Mouse (Mus musculus) right cerebral cortex, postnatal 25 days (tissue): ENCODE data around the gene Slmap.
A peak's percentile ranks its signal among the peaks of the same experiment; 100 is the strongest.
"Not testable (repeated sequence)": the region's sequence is repeated elsewhere in the genome, so short reads cannot be mapped to it uniquely, and the experiment has no call there.

Source experiments
- DNase-seq: peaks from one replicate; pipeline ENCODE4 v3.0.0; 2022

Slmap gene

DNA sequence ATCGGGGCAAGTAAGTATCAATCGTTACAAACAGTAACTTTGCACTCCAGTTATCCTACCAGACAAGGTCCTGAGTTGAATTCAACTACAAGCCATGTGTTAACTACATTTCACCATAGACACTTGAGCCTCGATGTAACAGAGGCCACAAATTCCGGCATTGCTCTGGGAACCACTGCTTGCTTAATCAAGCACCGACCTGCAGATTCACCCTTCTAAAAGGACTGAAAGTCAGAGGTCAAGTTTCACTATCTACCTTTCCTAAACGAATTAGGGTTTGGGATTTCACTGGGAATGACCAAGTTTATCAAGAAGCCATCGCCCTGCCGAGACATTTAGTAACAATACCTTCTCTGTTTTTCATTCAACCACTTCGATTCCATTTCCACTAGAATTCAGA is 2.0 kb downstream of the Slmap start:
- no peak for DNase-seq

- no peak for DNase-seq
These were observed 3.1 kb downstream of the Slmap start for GRCm38 (mm10) chr14:26531410-26532313.

DNA sequence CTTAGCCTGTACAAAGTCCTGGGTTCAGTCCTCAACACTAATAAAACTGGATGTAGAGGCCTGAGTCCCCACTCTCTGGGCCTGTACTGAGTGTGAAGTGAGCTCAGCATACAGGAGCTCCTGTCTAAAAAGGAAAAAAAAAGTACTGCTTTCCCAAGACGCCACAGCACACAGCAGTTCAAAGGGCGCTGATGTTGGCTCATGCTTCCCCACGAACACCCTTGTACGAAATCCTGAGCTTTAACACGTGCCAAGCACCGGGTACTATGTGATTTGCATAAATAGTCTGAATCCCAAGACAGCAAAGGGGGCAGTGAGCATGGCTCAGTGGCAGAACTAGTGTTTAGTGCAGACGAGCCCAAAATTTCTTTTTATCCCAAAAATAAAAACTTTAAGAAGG is 4.4 kb downstream of the Slmap start:
- no peak for DNase-seq

DNA sequence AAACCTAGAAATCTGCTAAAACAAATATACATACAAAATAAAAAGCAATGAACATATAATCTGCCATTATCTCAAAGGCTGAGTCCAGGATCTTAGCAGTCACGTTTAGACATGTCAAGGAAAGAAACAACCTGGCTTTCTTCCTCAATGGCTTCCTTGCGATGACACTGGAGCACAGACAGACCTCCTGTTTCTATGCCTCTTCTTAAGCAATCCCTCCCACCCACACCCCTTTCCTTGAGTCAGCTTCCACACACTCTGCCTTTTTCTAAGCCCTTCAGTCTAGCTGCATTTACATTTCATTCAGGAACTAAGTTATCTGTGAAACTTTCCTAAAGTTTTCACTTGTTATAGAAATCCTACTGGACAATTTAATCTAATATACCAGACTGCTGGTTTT is 6.4 kb downstream of the Slmap start:
- DNase-seq = no peak

- no peak for DNase-seq
These were observed 8.8 kb downstream of the Slmap start for GRCm38 (mm10) chr14:26525955-26526354.

DNA sequence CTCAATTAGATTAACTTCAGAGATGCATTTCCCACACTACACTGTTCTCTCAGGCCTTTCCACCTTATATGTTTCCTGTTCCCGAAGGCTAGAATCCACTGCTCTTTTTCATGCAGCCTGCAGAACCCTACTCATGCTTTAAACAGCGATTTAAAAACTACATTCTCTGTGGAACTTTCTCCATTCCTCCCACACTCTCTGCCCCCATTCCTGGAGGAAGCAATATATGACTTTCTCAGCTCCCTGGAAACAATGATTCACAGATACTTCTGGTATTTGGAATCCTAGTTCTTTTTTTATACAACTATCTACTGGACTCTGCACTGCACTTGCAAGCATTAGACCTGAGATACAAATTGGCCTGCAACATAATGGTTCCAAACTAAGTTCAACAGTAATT is 11.6 kb downstream of the Slmap start:
- DNase-seq = peak; percentile 12

DNA sequence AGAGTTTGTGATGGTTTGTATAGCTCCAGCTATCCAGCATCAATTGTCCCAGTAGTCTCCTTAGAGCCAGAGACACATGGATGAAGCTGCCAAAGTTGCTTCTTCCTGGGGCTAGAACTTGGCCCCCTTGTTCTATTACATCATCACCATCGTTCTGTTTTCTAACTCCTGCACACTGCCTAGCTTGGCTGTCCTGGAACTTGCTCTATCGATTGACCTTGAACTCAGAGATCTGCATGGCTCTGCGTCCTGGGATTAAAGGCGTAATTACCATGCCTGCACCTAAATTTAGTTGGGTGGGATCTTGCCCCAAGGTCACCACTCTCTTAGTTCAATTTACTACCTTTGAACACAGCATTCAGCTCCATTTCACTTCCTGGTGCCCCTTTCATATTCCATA is 14.9 kb downstream of the Slmap start:
- no peak for DNase-seq

DNA sequence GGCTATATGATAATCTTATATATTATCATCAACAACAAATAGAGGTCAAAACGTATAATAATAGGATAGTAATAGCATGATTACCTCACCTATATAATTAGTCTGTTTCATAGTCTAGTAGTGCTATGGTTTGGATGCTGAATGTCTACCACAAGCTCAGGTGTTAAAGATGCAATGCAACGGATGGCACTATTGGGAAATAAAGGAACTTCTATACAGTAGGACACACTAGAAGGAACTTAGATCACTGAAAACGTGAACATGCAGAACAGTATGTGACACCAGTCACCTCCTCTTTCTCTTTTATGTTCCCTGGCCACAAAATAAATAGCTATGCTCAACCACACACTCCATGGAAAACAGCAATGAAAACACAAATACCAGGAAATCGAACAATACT is 16.9 kb downstream of the Slmap start:
- DNase-seq = no peak

DNA sequence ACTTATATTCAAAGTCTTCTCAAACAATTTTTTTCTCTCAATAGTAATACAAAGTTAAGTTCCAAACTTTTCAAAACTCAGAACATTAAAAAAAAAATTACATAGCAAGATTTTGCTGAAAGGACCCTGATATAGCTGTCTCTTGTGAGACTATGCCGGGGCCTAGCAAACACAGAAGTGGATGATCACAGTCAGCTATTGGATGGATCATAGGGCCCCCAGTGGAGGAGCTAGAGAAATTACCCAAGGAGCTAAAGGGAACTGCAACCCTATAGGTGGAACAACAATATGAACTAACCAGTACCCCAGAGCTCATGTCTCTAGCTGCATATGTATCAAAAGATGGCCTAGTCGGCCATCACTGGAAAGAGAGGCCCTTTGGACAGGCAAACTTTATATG is 18.5 kb downstream of the Slmap start:
- DNase-seq = not testable (repeated sequence)

DNA sequence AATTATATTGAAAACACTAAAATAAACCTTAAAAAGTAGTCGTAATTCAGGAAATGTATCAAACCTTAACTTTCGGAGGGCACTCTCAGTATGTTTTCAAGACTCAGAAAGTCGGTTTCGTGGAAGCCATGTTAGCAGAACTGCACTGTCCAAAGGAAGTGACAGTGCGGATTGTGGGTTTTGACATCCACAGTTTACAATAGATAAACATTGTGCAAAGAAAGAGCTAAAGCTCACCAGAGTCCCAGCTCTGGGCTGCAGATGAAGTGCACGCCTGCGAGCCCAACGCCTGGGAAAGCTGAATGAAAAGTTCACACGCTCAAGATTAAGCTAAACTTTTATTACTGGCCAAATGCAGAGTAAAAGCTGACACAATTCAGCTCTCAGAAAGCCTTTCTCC is 18.9 kb downstream of the Slmap start:
- DNase-seq = no peak

GRCm38 (mm10) chr14:26510545-26510944 is 24.2 kb downstream of the Slmap start:
- no peak for DNase-seq

GRCm38 (mm10) chr14:26508150-26508549 is 26.6 kb downstream of the Slmap start:
- DNase-seq = no peak

DNA sequence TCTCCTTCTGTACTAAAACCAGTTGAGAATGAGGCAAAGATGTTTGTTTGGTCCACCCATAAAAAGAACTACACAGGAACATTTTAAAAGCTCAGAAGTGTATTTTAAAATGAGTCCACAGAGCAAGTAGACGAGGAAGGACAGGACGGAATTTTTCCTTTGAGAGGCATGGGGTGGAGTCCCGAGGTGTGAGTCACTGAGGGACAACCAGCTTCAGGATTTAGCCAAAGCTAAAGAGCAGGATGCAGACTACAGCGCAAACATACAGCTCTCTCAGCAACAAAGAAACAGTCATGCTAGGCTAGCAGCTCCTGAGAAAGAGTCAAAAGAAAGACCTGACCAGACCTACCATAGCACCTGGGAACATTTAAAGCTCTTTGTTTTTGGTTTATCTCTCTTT is 27.4 kb downstream of the Slmap start:
- DNase-seq = no peak

DNA sequence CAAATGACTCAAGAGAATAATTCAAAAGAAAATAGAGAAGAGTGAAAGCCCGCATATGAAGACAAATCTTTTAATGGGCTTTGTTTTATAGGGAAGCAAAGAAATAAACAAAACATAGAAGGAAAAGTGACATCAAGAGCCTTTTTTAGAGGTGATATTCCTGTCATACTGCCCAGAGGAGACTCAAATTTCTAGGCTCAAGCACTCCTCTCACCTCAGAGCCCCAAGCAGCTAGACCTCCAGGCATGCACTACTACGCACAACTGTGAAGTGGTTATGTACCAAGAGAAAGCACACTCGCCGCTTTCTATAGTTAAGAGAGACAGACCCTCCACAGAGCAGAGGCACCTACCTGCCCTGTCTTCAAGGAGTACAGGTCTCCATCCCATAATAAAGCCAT is 30.2 kb downstream of the Slmap start:
- DNase-seq = no peak

DNA sequence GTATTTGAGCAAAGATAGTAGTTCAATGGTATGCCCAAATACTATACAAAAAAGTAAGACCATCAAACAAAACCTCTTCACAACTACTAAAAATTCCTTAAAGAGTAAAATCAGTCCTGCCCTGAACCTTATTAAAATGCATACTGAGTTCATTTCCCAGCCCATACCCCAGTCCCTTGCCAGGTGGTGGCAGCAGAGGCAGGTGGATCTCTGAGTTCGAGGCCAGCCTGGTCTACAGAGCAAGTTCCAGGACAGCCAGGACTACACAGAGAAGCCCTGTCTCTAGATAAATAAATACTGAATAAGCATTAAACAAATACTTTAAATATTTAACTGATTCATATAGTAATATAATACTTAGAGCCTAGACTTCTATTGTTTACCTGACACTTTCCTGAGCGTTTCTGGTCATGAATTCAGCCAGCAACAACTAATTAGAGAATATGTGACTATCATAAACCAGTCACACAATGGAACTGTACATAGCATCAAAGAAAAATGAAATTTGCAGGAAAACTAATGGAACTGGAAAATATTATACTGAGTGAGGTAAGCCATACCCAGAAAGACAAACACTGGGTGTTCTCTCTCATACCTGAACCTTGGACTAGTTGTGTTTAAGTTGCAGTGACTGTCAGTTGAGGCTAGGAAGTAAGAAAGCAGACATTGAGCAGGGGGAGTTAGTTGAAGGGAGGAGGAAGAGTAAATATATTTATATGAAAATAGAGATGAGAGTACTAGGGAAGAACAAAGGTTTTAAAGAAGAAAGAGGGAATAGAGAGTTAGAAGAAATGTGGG is 34.4 kb downstream of the Slmap start:
- no peak for DNase-seq

- no peak for DNase-seq
These were observed 39.7 kb downstream of the Slmap start for GRCm38 (mm10) chr14:26495021-26495420.

- DNase-seq = peak; percentile 50
These were observed 43.6 kb downstream of the Slmap start for GRCm38 (mm10) chr14:26491150-26491549.

- DNase-seq = no peak
These were observed 46.3 kb downstream of the Slmap start for GRCm38 (mm10) chr14:26488329-26489020.

DNA sequence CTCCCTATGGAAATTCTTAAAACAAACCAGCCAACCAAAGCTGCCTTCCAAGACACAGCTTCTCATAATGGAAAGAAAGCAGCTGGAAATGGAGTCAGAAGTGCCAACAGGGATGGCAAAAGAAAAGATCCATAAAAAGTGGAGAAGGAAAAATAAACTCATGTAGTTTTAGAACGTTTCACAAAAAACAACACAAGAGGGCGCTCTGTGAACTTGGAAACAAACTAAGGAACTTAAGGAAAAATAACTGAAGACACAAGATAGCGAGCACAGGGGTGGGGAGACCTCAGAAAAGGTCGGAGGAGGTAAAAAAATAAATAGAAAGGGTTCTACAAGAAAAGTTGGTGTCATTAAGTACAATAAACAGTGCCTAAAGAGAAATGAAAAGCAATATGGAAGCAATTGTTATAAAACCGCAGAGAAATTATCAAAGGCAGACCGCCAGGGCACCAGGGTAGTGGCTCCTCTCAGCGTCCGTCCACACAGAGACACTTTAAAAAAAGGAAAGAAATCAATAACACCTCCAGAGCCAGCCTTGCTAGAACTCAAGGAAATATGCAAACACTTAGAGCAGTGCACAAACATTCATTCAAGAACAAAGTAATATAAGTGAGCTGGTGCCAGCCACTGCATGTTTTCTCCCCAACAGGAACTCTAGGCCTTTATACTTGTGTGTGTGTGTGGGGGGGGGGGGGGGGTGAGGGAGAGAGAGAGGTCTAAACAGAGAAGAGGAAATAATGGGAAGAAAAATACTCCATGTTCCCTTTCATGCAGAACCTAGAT is 48.1 kb downstream of the Slmap start:
- no peak for DNase-seq

DNA sequence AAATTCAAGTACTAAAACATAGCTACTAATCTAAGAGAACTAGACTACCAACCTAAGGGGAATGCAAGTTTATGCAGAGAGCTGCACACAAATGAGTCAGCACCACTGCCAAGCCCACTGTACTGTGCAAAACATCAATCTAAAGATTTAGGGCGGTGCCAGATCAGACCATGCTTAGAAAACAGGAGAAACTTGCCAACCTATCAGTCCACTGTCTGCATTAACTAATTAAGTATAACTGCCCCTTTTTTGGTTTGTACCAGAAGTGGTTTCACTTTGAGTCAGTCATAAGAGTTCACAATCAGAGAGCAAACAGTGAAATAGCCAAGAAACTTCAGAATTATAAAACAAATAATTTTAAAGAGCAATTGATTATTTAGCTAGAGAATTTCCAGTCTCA is 53.3 kb downstream of the Slmap start:
- no peak for DNase-seq

DNA sequence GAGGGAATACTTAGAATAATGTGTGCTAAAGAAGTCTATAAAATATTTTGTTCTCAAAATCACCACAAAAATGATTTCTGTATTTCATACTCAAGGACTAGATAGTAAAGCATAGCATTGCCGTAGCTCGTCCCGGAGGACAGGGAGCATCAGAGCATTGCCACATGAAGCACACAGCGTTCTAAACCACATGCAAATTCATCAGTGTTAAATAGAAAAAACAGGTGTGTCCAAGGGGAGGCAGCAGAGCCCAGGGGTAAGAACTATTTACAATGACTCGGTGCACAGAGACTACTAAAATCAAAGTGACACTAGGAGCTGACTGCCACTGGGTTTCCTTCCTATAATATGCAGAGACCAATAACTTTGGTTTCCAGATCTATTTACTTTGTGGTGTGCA is 57.0 kb downstream of the Slmap start:
- no peak for DNase-seq

- no peak for DNase-seq
These were observed 58.3 kb downstream of the Slmap start for GRCm38 (mm10) chr14:26476391-26476790.

DNA sequence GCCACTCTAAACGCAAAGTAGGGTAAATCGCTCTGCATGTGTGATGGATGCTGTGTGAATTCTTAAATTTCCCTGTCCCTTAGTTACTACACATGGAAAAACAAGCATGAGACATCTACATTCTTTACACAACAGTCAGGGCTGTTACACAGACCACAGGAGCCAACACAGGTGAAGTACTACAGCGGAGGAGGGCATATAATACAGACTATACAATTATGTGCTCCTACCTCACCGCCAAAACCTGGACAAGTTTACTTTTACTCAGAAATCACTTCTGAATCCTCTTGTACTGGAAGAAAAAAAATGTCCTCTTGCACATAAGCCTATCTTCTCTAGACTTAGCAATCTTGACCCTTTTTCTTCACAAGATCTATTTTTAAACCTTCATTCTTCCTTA is 66.8 kb downstream of the Slmap start:
- no peak for DNase-seq
